Mouse (Mus musculus): ENCODE measurements around the gene 4930518I15Rik.

GRCm38 (mm10) chr2:156850505-156850904 lies 7.2 kb downstream of the 4930518I15Rik start:
- TF ChIP-seq CTCF (IDR thresholded peaks at IDR 0.05; ENCODE audit: insufficient read depth, low read depth, low read length) = no peak
- no peak for TF ChIP-seq POLR2A (IDR thresholded peaks at IDR 0.05; ENCODE audit: insufficient read depth, low read depth, low read length)

All from olfactory bulb, adult 2 months (tissue).